Mouse (Mus musculus) frontal cortex, postnatal 10 days (tissue): Measurements from ENCODE around the gene Unkl.
"Not testable (repeated sequence)": the region's sequence is repeated elsewhere in the genome, so short reads cannot be mapped to it uniquely, and the experiment has no call there.

Source experiments
- DNase-seq, 2 experiments: peaks; one replicate each; pipeline ENCODE4 v3.0.0; 2022; ENCODE audit warnings: low spot score in 2 of 2, mixed read lengths in 1 of 2

The Unkl gene

GRCm38 (mm10) chr17:25219492-25220295 lies 31.5 kb downstream of the Unkl start:
- no peak for DNase-seq

GRCm38 (mm10) chr17:25220746-25221145 lies 32.5 kb downstream of the Unkl start:
- DNase-seq = no peak

DNA sequence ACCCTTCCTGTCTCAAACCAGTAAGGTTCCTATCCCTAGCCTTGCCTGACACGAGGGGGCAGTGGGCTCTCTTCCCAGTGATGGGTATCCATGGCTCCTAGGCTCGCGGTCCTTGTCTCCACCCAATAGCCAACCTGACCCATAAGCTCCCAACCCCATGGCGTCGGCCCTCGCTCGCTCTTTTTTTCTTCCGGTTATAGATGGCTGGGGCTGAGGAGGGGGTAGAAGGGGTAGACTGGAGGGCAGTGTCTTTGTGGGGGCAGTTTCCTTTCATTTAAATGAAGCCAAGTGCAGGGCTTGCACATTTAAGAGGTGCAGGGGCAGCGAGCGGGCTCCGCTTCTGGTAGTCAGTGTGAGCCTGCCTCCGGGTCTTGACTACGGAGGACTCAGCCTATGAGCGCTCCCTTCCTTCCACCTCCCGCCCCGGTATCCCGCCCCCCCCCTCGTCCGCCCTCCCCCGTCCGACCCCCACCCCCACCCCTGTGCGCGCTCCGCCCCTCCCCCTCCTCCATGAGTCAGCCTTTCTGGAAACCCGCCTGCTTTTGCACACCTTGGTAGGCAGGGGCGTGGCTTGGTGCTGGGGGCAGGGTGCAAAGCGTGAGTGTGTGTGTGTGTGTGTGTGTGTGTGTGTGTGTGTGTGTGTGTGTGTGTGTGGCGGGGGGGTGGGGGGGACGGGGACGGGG lies 33.8 kb downstream of the Unkl start:
- peak in 1 of 2 experiments; percentile 45 for DNase-seq

DNA sequence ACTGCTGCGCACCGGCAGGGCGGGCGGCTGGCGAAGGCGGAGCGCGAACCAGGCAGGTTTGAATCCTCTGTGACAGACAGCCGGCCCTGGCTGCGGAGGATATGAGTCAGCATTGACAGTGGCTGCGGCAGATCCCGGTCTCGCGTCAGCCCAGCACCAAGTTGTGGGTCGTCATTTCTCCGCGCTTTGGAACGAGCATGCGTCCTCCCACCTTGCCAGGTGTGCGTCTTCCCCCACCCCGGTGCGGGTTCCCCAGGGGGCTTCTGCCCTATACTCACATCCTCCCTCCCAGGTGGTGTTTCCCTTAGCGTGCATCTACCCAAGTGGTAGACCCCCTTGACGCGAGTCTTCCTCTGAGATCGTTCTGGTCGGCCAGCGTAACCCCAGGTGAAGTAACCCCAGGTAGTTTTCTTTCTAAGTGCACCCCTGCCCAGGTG lies 34.3 kb downstream of the Unkl start:
- peak; percentile 37 to 56 for DNase-seq

- no peak for DNase-seq
These were observed 34.9 kb downstream of the Unkl start for GRCm38 (mm10) chr17:25222951-25223601.

- DNase-seq = no peak
These were observed 36.5 kb downstream of the Unkl start for GRCm38 (mm10) chr17:25224586-25225222.

- DNase-seq = no peak
These were observed 37.5 kb downstream of the Unkl start for GRCm38 (mm10) chr17:25225659-25226058.

DNA sequence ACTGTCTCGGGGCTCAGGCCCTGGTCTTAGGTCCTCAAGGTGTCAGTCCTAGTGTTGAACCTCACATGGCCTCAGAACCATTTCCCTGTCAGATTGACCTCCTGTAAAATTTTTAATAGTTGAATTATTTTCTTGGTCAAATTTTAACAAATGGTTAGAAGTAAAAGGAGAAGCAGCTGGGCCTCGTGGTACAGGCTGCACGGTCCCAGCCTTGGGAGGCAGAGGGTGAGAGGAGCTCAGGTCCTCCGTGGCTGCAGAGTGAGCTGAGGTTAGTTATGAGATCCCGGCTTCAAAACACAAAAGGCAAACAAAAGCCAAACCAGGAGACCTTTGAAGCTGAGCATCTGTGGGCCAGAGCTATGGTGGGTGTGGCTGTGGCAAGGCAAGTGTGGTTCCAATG lies 39.8 kb downstream of the Unkl start:
- DNase-seq = no peak

GRCm38 (mm10) chr17:25230014-25230655 lies 41.9 kb downstream of the Unkl start:
- DNase-seq = not testable (repeated sequence)

DNA sequence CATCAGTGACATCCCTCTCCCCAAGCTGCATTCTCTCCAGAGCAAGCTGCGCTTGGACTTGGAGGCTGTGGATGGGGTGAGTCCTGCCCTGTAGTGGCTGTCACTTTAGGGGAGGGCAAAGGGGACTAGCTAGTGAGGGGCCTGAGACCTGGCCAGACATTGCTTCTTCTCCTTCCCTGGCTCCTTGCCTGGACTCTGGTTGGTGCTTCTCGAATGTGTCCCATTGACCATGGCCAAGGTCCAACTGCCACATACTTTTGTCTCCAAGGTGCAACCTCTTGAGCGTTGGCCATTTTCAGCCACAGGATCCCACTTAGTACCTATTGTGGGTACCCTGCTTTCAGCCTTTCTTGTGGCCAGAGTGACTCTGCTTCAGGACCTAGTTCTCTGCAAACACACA lies 42.5 kb downstream of the Unkl start:
- DNase-seq = no peak

DNA sequence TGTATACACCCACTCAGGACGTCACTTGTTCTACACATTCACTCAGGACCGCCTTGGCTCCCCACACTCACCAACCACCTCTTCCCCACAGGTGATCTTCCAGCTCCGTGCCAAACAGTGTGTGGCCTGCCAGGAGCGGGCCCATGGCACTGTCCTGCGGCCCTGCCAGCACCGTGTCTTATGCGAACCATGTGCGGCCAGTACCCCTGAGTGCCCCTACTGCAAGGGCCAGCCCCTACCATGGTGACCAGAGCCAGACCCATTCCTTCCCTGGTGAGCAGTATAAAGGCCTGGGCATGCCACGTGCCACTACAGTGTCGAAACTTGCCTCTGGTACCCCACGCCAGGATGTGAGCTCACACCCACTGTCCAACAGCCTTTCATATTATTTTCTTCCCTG lies 43.4 kb downstream of the Unkl start:
- DNase-seq = not testable (repeated sequence)

GRCm38 (mm10) chr17:25235635-25236034 lies 47.4 kb downstream of the Unkl start:
- DNase-seq = no peak

DNA sequence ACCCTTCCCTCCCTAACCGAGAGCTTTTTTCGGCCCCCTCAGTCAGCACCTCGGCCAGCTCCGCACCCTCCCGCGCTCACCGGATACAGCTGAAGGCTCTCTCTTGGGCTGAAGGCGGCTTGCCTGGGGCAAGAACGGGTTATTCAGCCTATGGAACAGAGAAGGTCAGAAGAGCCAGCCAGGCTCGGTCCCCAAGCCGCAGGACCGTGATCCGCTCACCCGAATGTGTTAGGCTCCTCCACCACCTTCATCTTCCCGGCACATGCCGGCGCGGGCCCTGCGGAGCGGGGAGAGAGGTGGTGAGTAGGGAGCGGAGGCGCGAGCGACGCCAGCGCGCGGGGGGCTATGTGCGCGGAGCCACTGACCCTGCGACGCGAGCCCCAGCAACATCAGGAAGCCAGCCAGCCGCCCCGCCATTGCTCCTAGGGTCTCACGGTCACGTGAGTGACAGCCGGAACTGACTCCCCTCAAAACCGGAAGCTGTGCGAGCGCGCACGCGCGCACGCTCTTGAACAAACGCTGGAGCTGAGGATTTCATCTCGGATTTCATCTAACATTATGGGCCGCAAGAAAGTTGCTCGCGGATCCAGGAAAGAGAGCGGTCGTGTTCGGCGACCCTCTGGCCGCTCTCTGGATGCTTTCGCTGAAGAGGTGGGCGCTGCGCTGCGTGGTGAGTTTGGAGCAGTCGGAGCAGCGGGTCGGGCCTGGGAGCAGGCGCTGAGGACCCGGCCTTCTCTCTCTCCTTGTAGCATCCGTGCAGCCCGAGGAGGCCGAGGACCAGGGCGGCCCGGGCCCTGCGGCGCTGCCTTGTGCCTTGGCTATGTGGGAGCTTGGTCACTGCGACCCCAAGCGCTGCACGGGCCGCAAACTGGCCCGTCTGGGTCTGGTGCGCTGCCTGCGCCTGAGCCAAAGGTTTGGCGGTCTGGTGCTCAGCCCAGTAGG lies 51.8 kb downstream of the Unkl start, which contains the start of the genes Gnptg and Tsr3:
TSS of gene Gnptg (minus strand) at position 430 of the 942 bp plus-strand sequence.
TSS of gene Tsr3 (plus strand) at position 476 of the 942 bp plus-strand sequence.
- DNase-seq = peak in 1 of 2 experiments; percentile 84

- DNase-seq = no peak
These were observed 55.1 kb downstream of the Unkl start for GRCm38 (mm10) chr17:25243131-25243780.

DNA sequence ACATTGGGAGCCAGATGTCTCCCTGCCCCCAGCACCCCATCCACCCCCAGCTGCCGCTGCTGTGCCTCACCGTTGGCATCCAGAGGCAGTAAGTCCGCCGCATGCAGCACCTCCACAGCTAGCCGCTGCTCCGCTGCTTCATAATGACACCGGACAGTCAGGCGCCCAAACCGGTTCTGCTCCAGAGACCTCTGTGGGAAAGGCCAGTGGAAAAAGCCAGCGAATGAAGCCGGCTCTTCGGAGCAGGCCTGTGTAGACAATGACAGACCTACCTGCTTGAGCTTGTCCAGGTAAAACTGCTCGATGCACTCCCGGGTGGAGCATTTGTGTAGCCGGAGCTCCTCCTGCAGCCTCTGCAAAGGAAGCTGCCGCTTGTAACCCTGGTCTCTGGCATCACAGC lies 56.0 kb downstream of the Unkl start:
- DNase-seq = no peak

DNA sequence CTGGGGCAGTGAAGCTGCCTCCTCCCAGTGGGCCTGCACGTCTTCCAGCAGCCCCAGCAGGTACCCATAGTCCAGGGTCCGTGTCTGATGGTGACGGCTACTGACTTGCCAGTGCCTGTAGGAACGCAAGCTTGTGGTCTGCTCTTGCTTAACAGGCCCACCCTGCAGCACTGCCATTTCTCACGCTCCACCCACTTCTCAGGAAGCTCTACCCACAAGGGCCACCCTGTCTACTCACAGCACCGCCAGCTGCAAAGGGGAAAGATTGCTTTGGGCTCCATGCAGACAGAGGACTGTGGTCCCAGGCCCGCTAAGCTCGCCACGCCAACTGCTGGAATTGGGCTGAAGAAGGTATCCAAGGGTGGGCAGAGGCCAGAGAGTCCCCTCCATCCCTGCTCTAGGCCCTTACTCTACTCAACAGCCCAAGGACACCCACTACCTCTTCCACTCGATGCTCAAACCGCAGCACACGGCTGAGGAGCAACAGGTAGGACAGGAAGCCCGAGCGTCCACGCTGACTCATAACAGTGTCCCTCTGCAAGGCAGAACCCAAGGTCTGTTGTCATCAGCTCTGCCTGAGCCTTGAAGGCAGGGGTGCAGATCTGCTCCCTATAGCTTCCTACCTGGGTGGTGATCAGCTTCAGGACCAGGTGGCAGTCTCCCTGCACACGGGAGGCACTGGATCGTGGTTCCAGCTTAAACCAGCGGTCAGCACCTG lies 60.0 kb downstream of the Unkl start:
- DNase-seq = no peak

DNA sequence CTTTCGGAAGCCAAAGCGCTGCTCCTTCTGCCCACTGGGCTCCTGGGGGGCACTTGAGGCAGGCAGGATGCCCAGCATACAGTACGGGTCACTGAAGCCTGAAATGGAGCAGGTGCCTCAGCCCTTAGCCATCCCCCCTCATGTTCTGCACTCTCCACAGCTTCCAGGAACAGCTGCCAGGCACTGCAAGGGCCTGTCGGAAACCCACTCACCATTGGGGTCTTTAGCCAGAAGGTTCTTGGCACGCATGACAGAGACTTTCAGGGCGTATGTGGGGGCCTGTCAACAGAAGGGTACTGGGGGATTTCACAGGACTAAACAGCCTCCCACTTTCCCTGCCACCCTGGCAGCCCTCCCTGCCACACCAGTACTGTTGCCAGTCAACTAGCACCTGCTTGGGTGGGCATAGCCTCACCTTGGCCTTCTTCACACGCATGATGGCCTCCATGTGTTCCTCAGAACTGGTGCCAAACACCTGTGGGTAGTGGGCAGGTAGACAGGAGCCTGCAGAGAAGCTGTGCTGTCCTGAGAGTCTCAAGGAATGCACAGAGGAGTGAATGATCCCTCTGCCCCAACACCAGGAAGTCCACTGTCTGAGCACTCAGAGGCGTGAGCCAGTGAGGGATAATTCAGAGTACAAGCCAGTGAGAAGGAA lies 62.1 kb downstream of the Unkl start:
- no peak for DNase-seq

DNA sequence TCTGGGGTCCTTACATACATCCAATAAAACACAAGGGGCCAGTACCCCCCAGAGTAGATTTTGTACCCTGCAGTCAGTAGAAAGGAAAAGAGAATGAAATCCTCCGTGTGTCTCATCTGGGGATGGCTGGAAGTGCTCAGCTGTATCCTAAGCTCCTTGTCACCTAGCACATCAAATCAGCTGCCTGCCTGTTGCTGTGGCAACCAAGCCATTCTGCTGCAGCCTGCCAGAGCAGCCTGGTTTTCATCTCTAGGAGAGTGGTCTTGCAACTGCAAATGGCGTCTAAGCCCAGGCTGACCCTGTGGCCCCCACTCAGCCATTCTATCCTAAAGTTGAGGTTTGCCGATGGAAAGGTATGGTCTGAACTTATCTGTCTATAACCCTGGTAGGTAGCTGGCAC lies 64.4 kb downstream of the Unkl start:
- DNase-seq = no peak

DNA sequence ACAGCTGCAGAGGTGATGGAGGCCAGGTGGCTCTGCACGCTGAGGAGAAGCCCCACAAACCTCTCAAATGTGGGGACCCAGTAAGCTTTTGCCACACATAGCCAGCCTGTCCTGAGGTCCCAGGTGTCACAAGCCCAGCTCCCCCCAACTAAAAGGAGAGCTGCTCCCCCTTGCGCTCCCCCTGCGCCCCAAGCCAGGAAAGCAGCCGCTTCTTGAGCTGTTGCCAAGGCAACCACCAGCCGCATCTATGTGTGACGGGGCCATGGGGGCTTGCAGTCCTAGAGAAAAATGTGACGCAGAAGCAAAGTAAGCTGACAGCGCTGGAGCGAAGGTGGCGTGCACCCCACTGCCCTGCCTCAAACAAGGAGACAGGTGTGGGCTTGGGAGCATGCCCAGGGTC lies 65.6 kb downstream of the Unkl start:
- DNase-seq = peak; percentile 58 to 66
